Comparison of ENCODE assay signal across 18 mouse cellular contexts in genomic region chr19:34819577-34820170, GRCm38 (mm10). TPM values are rescaled to one million over a fixed set of nuclear protein-coding genes. Genes with fewer than 3 reads are reported as not detected.
DNase-seq lines count a peak whose midpoint lies in the region; ATAC-seq and TF ChIP-seq lines count a peak whose summit lies in the region.
"Had no signal": no experiment of that assay in that cellular context is flagged by ENCODE, and none has a peak within 500 bp of the region (broad histone marks: within the 10 kb centered on the region; RNA-seq: fewer than 3 reads in every experiment).

No protein-coding gene starts in this region.

- no peaks in the 10 kb centered on the region for H3K27me3 ChIP-seq in intestine, embryonic 16.5 days (replicated peaks; ENCODE audit: control insufficient read depth, insufficient read depth, low read length)
- no peaks in the 10 kb centered on the region for H3K27me3 ChIP-seq in intestine, embryonic 15.5 days (replicated peaks)
- no peaks in the 10 kb centered on the region for H3K27me3 ChIP-seq in liver, postnatal 0 days (ENCODE audit: insufficient read depth, low read length)
- H3K27me3 ChIP-seq: forebrain, embryonic 13.5 days; heart, embryonic 13.5 days; lung, embryonic 15.5 days; midbrain, embryonic 13.5 days had no signal

- H3K4me3 ChIP-seq in intestine, embryonic 16.5 days (ENCODE audit: low read length): no peak overlapping the region
- no peak overlapping the region for H3K4me3 ChIP-seq in intestine, embryonic 15.5 days (replicated peaks)
- H3K4me3 ChIP-seq in liver, postnatal 0 days (ENCODE audit: low read depth, low read length): no peak overlapping the region
- H3K4me3 ChIP-seq: forebrain, embryonic 13.5 days; heart, embryonic 13.5 days; limb, embryonic 10.5 days; lung, embryonic 15.5 days; midbrain, embryonic 13.5 days; myocyte had no signal

- no peak for TF ChIP-seq CTCF in liver, postnatal 0 days (IDR thresholded peaks at IDR 0.05; ENCODE audit: low read depth)

- H3K9me3 ChIP-seq in intestine, embryonic 16.5 days (ENCODE audit: control insufficient read depth, low read length): no peaks in the 10 kb centered on the region
- no peaks in the 10 kb centered on the region for H3K9me3 ChIP-seq in intestine, embryonic 15.5 days
- H3K9me3 ChIP-seq in liver, postnatal 0 days (ENCODE audit: low read length): no peaks in the 10 kb centered on the region
- H3K9me3 ChIP-seq: forebrain, embryonic 13.5 days; heart, embryonic 13.5 days; limb, embryonic 10.5 days; lung, embryonic 15.5 days; midbrain, embryonic 13.5 days had no signal

- H3K36me3 ChIP-seq in intestine, embryonic 16.5 days (ENCODE audit: control insufficient read depth, insufficient read depth, low read length): no peaks in the 10 kb centered on the region
- H3K36me3 ChIP-seq in intestine, embryonic 15.5 days: no peaks in the 10 kb centered on the region
- peaks cover 10% of the 10 kb centered on the region; the same call in 1 of the 2 replicates for H3K36me3 ChIP-seq in liver, postnatal 0 days (replicated peaks; ENCODE audit: insufficient read depth, low read length)

- no peak overlapping the region for H3K4me2 ChIP-seq in intestine, embryonic 16.5 days (ENCODE audit: low read depth, low read length)
- no peak overlapping the region for H3K4me2 ChIP-seq in intestine, embryonic 15.5 days (replicated peaks)
- H3K4me2 ChIP-seq in liver, postnatal 0 days (ENCODE audit: low read depth, low read length): peak overlapping the region; percentile 38; the same call in 1 of the 2 replicates
- H3K4me2 ChIP-seq: forebrain, embryonic 13.5 days; heart, embryonic 13.5 days; lung, embryonic 15.5 days; midbrain, embryonic 13.5 days had no signal

- H3K9ac ChIP-seq in intestine, embryonic 16.5 days (ENCODE audit: low read depth, low read length): no peak overlapping the region
- H3K9ac ChIP-seq in intestine, embryonic 15.5 days: no peak overlapping the region
- no peak overlapping the region; the same call in 1 of the 2 replicates for H3K9ac ChIP-seq in liver, postnatal 0 days (replicated peaks)
- H3K9ac ChIP-seq: forebrain, embryonic 13.5 days; heart, embryonic 13.5 days; lung, embryonic 15.5 days; midbrain, embryonic 13.5 days had no signal

- WGBS in intestine, embryonic 16.5 days: 81% methylated on average over 5 of the region's 5 CpGs
- WGBS in intestine, embryonic 15.5 days: 87% methylated on average over 5 of the region's 5 CpGs
- WGBS in liver, postnatal 0 days (ENCODE audit: insufficient replicate concordance): 50% methylated on average over 5 of the region's 5 CpGs

- H3K27ac ChIP-seq in intestine, embryonic 16.5 days (ENCODE audit: low read length): 0 out of 2 replicates have a peak overlapping the region, but pooled peaks have one; percentile 9
- H3K27ac ChIP-seq in intestine, embryonic 15.5 days: no peak overlapping the region
- peak overlapping the region; percentile 96 for H3K27ac ChIP-seq in liver, postnatal 0 days (ENCODE audit: low read depth)
- H3K27ac ChIP-seq: forebrain, embryonic 13.5 days; heart, embryonic 13.5 days; limb, embryonic 10.5 days; lung, embryonic 15.5 days; macrophage; midbrain, embryonic 13.5 days had no signal

- ATAC-seq in intestine, embryonic 16.5 days: peak; percentile 58
- no peak for ATAC-seq in intestine, embryonic 15.5 days
- peak; percentile 98 for ATAC-seq in liver, postnatal 0 days
- no peak for ATAC-seq in erythroblast, adult 5-6 weeks (replicated peaks; ENCODE audit: low FRiP score, poor library complexity, severe bottlenecking)
- ATAC-seq: forebrain, embryonic 13.5 days; hindbrain, embryonic 16.5 days; midbrain, embryonic 13.5 days had no signal

- no peaks in the 10 kb centered on the region for H3K4me1 ChIP-seq in intestine, embryonic 16.5 days (ENCODE audit: control insufficient read depth, insufficient read depth, low read length)
- no peaks in the 10 kb centered on the region for H3K4me1 ChIP-seq in intestine, embryonic 15.5 days (replicated peaks)
- peaks cover 7% of the 10 kb centered on the region; the same call in 1 of the 2 replicates for H3K4me1 ChIP-seq in liver, postnatal 0 days (ENCODE audit: insufficient read depth)
- H3K4me1 ChIP-seq: forebrain, embryonic 13.5 days; lung, embryonic 15.5 days had no signal

- DNase-seq in kidney, adult 8-10 months: peak; percentile 80 to 92
- DNase-seq in liver: peak; percentile 19
- DNase-seq in liver, postnatal 0 days: peak; percentile 71
- no peak for DNase-seq in retina, postnatal 1 day
- DNase-seq: B cell, adult 2 months; cerebellum, postnatal 25 days; heart, postnatal 4 days had no signal

- peak; percentile 84 for TF ChIP-seq EP300 in liver, postnatal 0 days (IDR thresholded peaks at IDR 0.05; ENCODE audit: low read depth)

RNA-seq across cellular contexts. Expression of gene Pank1, which starts 59.6 kb away (rescaled TPM):
- 6.7 and 7.9 TPM in 2 replicates for polyA plus RNA-seq in intestine, embryonic 16.5 days (2015; fragmentation: Nextera tagmentation; extraction: Ambion mirVana)
- polyA plus RNA-seq in intestine, embryonic 15.5 days (2015; fragmentation: Nextera tagmentation; extraction: Ambion mirVana): 9.0 and 9.2 TPM in 2 replicates
- 44.5 and 48.4 TPM in 2 replicates for polyA plus RNA-seq in liver, postnatal 0 days (2015; fragmentation: Nextera tagmentation; extraction: Ambion mirVana)
- total RNA-seq in erythroblast, adult 5-6 weeks (2015; ENCODE audit: low replicate concordance): 0.84 and 1.5 TPM in 2 replicates
- 1.1 and 1.4 TPM in 2 replicates for total RNA-seq in erythroblast, adult 5-6 weeks (2017; ENCODE audit: low replicate concordance)

Comparison
In these comparisons a context has a peak if more than half of its experiments do, and no peak if none do; other contexts are left out.
1. ATAC-seq: peak in intestine, embryonic 16.5 days (single experiment) and liver, postnatal 0 days (single experiment); none in intestine, embryonic 15.5 days (single experiment) and erythroblast, adult 5-6 weeks (single experiment).